Mouse (Mus musculus) kidney, adult 10 weeks (tissue): ENCODE measurements around the gene Tagap1. TPM values are rescaled to one million over a fixed set of nuclear protein-coding genes. Genes with fewer than 3 reads are reported as not detected.

Source experiments
- polyA plus RNA-seq: library from polyadenylated mRNA; stranded (reverse); fragments of 350-450 nt; fragmentation: Illumina TruSeq; extraction: RNeasy Lipid Tissue Mini Kit (QIAGEN cat#74804); gene quantifications from one replicate; pipeline ENCODE4 v1.2.3, GENCODE M21; 2014; ENCODE audit warnings: low read depth, low replicate concordance

Gene Tagap1
- 14.7 TPM for polyA plus RNA-seq

DNA sequence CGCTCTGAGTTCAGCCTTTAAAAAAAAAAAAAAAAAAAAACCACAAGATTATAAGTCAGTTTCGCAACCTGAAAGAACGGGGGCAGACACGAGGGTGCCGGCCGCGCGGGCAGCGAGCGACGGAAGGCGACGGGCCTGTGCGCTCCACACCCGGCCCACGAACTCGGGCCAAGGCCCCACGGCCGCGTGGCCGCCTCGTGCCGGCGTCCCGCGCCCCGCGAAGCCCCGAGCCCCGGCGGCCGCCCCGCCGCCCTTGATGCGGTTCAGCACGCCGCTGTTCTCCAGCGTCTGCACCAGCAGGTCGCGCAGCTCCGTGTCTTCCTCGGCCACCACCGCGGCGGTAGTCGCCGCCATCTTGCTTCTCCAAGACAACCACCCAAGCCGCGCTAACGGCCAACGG, at the start of gene Tagap1:
TSS of gene Tagap1 (minus strand) at position 381 of the 400 bp plus-strand sequence.

DNA sequence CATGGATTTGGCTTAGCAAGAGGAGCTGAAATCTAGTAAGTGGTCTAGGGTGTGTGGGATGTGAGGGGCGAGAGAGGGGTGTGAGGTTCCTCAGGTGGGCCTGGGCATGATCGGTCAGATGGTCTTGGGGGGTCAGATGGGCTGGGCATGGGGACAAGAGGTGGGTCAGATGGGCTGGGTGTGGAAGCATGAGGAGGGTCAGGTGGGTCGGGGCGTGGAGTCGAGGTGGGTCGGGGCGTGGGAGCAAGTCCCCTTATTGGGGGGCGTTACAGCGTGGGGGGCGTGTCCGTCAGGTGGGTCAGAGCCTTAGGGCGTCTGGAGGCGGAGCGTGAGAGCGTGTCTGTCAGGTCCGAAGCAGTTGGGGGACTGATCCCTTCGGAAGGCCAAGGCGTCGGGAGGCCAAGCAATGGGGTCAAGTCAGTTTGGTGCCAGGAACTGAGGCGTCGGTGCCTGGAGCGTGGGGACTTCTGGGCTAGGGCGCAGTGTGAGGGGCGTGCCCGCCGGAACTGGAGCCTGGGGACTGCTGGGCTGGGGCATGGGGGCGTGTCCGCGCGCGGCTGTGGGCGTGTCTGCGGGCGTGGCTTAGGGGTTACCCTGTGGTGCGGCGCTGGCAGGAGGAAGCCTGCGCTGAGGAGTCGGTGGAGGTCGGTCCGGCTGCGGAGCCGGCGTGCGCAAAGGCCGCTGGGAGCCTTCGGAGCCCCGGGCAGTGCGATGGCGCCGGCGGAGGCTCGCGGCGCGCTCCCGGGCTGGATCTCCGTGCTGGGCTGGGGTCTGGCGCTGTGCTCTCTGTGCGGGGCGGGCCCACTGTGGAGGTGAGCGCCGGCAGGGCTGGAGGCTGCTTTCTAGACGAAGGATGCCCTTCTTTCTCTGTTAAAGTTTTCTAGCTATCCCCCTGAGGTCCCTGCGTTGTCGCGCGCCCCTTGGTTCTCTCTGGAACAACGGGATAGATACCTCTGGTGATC, 17.6 kb upstream of the Tagap1 start, which contains the start of gene Gm49721:
TSS of gene Gm49721 (plus strand) at position 618 of the 962 bp plus-strand sequence.

DNA sequence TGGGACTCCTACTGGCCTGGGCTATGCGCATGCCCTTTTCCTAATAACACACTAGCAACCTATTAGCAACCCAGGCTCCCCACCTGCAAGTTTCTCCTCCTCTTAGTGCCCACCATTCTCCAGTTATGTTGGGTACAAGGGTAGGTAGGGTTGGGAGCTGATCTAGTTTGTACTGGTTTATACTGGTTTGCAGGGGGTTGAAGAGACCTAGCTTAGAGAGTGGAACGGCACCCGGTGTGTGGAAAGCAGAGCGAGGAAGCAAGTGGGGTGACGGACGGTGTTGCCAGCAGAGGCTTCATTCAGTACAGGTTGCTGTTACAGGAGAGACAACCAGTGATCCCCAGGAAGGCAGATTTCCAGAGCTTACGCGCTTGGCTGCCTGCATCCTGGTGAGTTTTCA, 9.4 kb upstream of the Tagap1 start, which contains the start of gene Rnaset2b:
TSS of gene Rnaset2b (plus strand) at position 301 of the 400 bp plus-strand sequence.

DNA sequence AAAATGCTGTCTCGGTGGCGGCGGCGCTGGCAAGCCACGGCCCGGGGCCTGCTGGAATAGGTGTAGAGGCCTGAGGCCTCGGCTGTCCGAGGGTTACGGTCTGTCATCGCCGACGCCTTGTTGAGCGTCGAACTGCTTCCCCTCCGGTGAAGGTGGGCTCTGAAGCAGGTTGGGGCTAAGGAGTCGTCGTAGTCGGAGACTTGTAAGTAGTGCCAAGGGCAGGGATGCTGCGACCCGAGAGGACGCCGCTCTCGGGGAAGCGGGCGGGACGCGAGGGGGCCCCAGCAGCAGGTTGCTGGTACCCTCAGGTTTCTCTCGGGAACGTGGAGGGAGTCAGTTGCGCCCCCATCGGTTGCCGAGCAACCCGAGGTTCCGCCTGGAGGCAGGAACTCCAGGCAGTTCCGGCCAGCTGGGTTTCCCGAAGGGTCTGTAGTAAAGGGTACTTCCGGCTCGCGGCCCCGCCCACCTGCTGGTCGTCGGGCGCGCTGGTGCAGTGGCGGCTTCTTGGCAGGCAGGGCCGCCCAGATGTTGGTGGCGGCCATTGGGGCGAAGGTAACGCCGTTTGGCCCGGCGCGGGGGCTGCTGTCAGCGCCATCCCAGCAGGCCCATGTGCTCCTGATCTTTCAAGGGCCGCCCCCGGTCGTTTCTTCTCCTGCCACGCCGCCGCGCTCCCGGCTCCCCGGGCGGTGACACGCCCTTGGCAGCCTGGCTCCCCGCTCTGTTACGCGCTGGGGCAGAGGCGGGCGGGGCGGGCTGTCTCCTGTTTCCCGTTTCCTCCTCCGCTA, 12.8 kb downstream of the Tagap1 start, which contains the start of gene Rsph3b:
TSS of gene Rsph3b (minus strand) at position 699 of the 785 bp plus-strand sequence.

Other genes starting within 250 kb of the Tagap1 start
- 180 TPM for gene Ezr, start 178.4 kb downstream of the Tagap1 start, polyA plus RNA-seq
- gene Rsph3b, start 12.5 kb downstream of the Tagap1 start, polyA plus RNA-seq: 36.7 TPM
- gene Rnaset2b, start 9.5 kb upstream of the Tagap1 start, polyA plus RNA-seq: 562 TPM
- not detected for gene Gm49721, start 17.7 kb upstream of the Tagap1 start, polyA plus RNA-seq
- gene Gm1604a, start 64.4 kb upstream of the Tagap1 start, polyA plus RNA-seq: not detected
- gene Rps6ka2, start 209.0 kb upstream of the Tagap1 start, polyA plus RNA-seq: 0.49 TPM